Mouse (Mus musculus): ENCODE results near the gene Ssbp3. TPM values are rescaled to one million over a fixed set of nuclear protein-coding genes. Genes with fewer than 3 reads are reported as not detected.

Gene Ssbp3
- total RNA-seq, 1 experiment = 42.6 TPM

DNA sequence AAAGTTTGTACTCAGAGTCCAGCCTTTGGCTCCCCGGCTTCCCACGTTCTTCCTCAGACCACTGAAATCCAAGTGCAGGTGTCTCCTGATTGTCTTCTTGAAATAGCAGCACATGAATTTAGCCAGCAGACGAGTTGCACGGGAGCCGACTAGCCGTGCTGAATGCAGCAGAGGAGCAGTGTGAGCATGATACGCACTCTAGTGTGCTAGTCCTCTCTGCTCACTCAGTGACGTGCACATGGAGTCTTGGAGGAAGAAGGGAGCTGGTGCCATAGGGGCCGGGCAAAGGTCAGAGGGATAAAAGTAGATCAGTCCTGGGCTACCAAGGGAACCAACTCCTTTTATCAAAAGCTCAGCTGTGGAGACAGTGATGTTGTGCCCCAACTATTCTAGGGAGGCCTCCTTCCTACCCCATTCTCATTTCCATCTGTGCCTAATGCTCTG lies 103.3 kb downstream of the Ssbp3 start:
- H3K36me3 ChIP-seq (ENCODE audit: control insufficient read depth, insufficient read depth, low read length, poor library complexity, severe bottlenecking) = peaks cover 3% of the 10 kb centered on the region; the same call in 1 of the 2 replicates
- in situ Hi-C loops (cut with MboI; ENCODE audit: low sequenced_read_pairs in 2 of 2, unreplicated experiment in 2 of 2) = no loop called here
- H3K9me3 ChIP-seq (ENCODE audit: control insufficient read depth, insufficient read depth, low read depth, low read length) = no peaks in the 10 kb centered on the region
- H3K9ac ChIP-seq (ENCODE audit: insufficient read depth, low read depth, low read length, poor library complexity, severe bottlenecking) = no peak overlapping the region
- no peak overlapping the region for H3K4me3 ChIP-seq (ENCODE audit: insufficient read depth in 1 of 2, low read depth in 1 of 2, low read length in 2 of 2, poor library complexity in 1 of 2, severe bottlenecking in 1 of 2)
- H3K27ac ChIP-seq (ENCODE audit: insufficient read depth, low read depth, low read length, poor library complexity, severe bottlenecking) = no peak overlapping the region
- no peak for DNase-seq (ENCODE audit: low read depth, low spot score)
- no peaks in the 10 kb centered on the region for H3K4me1 ChIP-seq (ENCODE audit: control insufficient read depth in 2 of 2, insufficient read depth in 2 of 2, low read length in 2 of 2, poor library complexity in 1 of 2)
- TF ChIP-seq MAFK (IDR thresholded peaks at IDR 0.05; ENCODE audit: insufficient read depth, low read depth, low read length) (no peak), HCFC1 (IDR thresholded peaks at IDR 0.05; ENCODE audit: borderline replicate concordance, insufficient read depth, low read length) (no peak), ZNF384 (IDR thresholded peaks at IDR 0.05; ENCODE audit: low read depth, low read length) (no peak), CHD2 (IDR thresholded peaks at IDR 0.05; ENCODE audit: low read depth, low read length) (no peak)

DNA sequence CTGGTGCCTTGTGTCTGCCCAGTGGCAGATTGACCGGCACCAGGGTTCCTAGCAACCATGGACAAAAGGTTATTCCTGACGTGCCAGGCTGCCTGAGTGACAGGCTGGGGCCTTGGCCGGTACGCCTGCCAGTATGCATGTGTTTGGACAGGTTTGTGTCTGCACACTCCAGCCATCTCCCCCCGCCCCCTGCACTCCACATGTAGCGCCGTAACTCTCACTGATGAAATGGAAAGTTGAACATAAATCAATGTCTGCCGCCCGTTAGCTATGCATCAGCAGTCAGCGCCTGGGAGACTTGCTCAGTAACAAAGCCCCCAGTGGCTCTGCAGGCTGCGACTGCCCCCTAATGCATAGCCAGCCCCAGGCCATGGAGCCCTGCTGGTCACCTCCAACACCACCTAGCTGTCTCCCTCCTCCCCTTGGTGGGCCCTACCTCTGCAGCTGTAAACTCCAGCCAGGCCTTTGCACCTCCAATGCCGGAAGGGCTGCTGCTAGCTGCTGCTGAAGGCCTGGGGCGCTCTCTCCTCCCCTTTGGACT lies 105.5 kb downstream of the Ssbp3 start:
- DNase-seq (ENCODE audit: low read depth, low spot score) = no peak
- Histone ChIP-seq H3K36me3 (ENCODE audit: control insufficient read depth, insufficient read depth, low read length, poor library complexity, severe bottlenecking) (no peaks in the 10 kb centered on the region; the same call in 1 of the 2 replicates), H3K4me3 (ENCODE audit: insufficient read depth in 1 of 2, low read depth in 1 of 2, low read length in 2 of 2, poor library complexity in 1 of 2, severe bottlenecking in 1 of 2) (no peak overlapping the region), H3K9ac (ENCODE audit: insufficient read depth, low read depth, low read length, poor library complexity, severe bottlenecking) (no peak overlapping the region), H3K4me1 (ENCODE audit: control insufficient read depth in 2 of 2, insufficient read depth in 2 of 2, low read length in 2 of 2, poor library complexity in 1 of 2) (peaks cover 0 to 2% of the 10 kb centered on the region in 2 experiments; a peak in 2 of 4 replicates), H3K9me3 (ENCODE audit: control insufficient read depth, insufficient read depth, low read depth, low read length) (no peaks in the 10 kb centered on the region), H3K27ac (ENCODE audit: insufficient read depth, low read depth, low read length, poor library complexity, severe bottlenecking) (no peak overlapping the region)
- no peak for TF ChIP-seq MAFK (IDR thresholded peaks at IDR 0.05; ENCODE audit: insufficient read depth, low read depth, low read length)
- in situ Hi-C loops (cut with MboI; ENCODE audit: low sequenced_read_pairs in 2 of 2, unreplicated experiment in 2 of 2) = no loop called here

DNA sequence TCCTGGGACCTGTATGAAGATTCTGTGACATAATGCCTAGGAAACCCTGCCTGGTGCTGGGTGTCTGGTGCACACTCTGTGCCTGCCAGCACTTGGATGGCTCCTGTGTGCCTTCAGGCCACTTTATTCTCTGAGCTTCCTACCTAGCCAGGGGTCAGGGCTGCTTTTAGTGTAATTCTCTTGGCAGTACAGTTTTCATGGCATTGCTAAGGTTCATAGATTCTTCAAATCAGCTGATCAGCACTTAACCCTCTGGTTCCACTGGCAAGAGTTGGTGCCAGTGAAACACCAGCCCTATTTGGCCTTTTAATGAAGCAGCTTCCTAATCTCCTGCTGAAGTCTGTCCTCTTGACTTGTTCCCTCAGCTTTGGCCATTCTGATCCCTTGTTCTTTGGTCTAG lies 106.8 kb downstream of the Ssbp3 start:
- in situ Hi-C loops (cut with MboI; ENCODE audit: low sequenced_read_pairs in 2 of 2, unreplicated experiment in 2 of 2) = no loop called here
- Histone ChIP-seq H3K36me3 (ENCODE audit: control insufficient read depth, insufficient read depth, low read length, poor library complexity, severe bottlenecking) (no peaks in the 10 kb centered on the region; the same call in 1 of the 2 replicates), H3K4me1 (ENCODE audit: control insufficient read depth in 2 of 2, insufficient read depth in 2 of 2, low read length in 2 of 2, poor library complexity in 1 of 2) (peaks cover 0 to 2% of the 10 kb centered on the region in 2 experiments; a peak in 2 of 4 replicates), H3K9me3 (ENCODE audit: control insufficient read depth, insufficient read depth, low read depth, low read length) (no peaks in the 10 kb centered on the region), H3K4me3 (ENCODE audit: insufficient read depth in 1 of 2, low read depth in 1 of 2, low read length in 2 of 2, poor library complexity in 1 of 2, severe bottlenecking in 1 of 2) (no peak overlapping the region), H3K27ac (ENCODE audit: insufficient read depth, low read depth, low read length, poor library complexity, severe bottlenecking) (no peak overlapping the region), H3K9ac (ENCODE audit: insufficient read depth, low read depth, low read length, poor library complexity, severe bottlenecking) (no peak overlapping the region)
- TF ChIP-seq ZC3H11A (IDR thresholded peaks at IDR 0.05; ENCODE audit: borderline replicate concordance, low read depth, low read length) (no peak), CHD2 (IDR thresholded peaks at IDR 0.05; ENCODE audit: low read depth, low read length) (no peak), HCFC1 (IDR thresholded peaks at IDR 0.05; ENCODE audit: borderline replicate concordance, insufficient read depth, low read length) (no peak), ZNF384 (IDR thresholded peaks at IDR 0.05; ENCODE audit: low read depth, low read length) (no peak), MAFK (IDR thresholded peaks at IDR 0.05; ENCODE audit: insufficient read depth, low read depth, low read length) (no peak)
- no peak for DNase-seq (ENCODE audit: low read depth, low spot score)

DNA sequence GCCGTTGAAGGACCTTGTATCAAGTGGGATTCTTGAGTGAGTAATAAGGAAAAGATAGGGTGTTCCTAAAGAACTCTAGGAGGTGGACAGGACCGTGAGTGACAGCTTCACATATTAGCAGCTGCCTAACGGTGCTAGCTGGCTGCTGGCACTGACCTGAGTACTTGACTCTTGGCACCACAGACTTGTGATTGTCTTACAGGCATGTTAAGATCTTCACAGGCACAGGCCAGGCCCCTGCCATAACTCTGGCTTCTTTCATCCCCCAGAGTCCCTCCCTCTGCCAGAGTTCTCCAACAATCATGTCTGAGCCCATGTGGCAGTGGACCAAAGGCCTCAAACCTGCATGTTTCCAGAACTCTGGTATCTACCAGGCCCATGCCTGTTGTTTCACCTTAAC lies 108.0 kb downstream of the Ssbp3 start:
- Histone ChIP-seq H3K9ac (ENCODE audit: insufficient read depth, low read depth, low read length, poor library complexity, severe bottlenecking) (no peak overlapping the region), H3K9me3 (ENCODE audit: control insufficient read depth, insufficient read depth, low read depth, low read length) (no peaks in the 10 kb centered on the region), H3K4me1 (ENCODE audit: control insufficient read depth in 2 of 2, insufficient read depth in 2 of 2, low read length in 2 of 2, poor library complexity in 1 of 2) (peaks cover 0 to 6% of the 10 kb centered on the region in 2 experiments; a peak in 2 of 4 replicates), H3K27ac (ENCODE audit: insufficient read depth, low read depth, low read length, poor library complexity, severe bottlenecking) (no peak overlapping the region), H3K36me3 (ENCODE audit: control insufficient read depth, insufficient read depth, low read length, poor library complexity, severe bottlenecking) (no peaks in the 10 kb centered on the region; the same call in 1 of the 2 replicates), H3K4me3 (ENCODE audit: insufficient read depth in 1 of 2, low read depth in 1 of 2, low read length in 2 of 2, poor library complexity in 1 of 2, severe bottlenecking in 1 of 2) (no peak overlapping the region)
- in situ Hi-C loops (cut with MboI; ENCODE audit: low sequenced_read_pairs in 2 of 2, unreplicated experiment in 2 of 2) = no loop called here
- TF ChIP-seq CHD2 (IDR thresholded peaks at IDR 0.05; ENCODE audit: low read depth, low read length) = no peak
- no peak for TF ChIP-seq HCFC1 (IDR thresholded peaks at IDR 0.05; ENCODE audit: borderline replicate concordance, insufficient read depth, low read length)
- DNase-seq (ENCODE audit: low read depth, low spot score) = no peak

GRCm38 (mm10) chr4:107019027-107019426 lies 108.5 kb downstream of the Ssbp3 start:
- no peaks in the 10 kb centered on the region; the same call in 1 of the 2 replicates for H3K36me3 ChIP-seq (ENCODE audit: control insufficient read depth, insufficient read depth, low read length, poor library complexity, severe bottlenecking)
- H3K27ac ChIP-seq (ENCODE audit: insufficient read depth, low read depth, low read length, poor library complexity, severe bottlenecking) = no peak overlapping the region
- in situ Hi-C loops (cut with MboI; ENCODE audit: low sequenced_read_pairs in 2 of 2, unreplicated experiment in 2 of 2) = no loop called here

More at GRCm38 (mm10) chr4:107019027-107019426, 108.5 kb downstream of the Ssbp3 start:
- H3K9ac ChIP-seq (ENCODE audit: insufficient read depth, low read depth, low read length, poor library complexity, severe bottlenecking) = no peak overlapping the region
- no peaks in the 10 kb centered on the region for H3K9me3 ChIP-seq (ENCODE audit: control insufficient read depth, insufficient read depth, low read depth, low read length)
- no peak overlapping the region for H3K4me3 ChIP-seq (ENCODE audit: insufficient read depth in 1 of 2, low read depth in 1 of 2, low read length in 2 of 2, poor library complexity in 1 of 2, severe bottlenecking in 1 of 2)
- no peak for DNase-seq (ENCODE audit: low read depth, low spot score)
- peaks cover 0 to 6% of the 10 kb centered on the region in 2 experiments; a peak in 2 of 4 replicates for H3K4me1 ChIP-seq (ENCODE audit: control insufficient read depth in 2 of 2, insufficient read depth in 2 of 2, low read length in 2 of 2, poor library complexity in 1 of 2)
- TF ChIP-seq ZC3H11A (IDR thresholded peaks at IDR 0.05; ENCODE audit: borderline replicate concordance, low read depth, low read length) = no peak
- TF ChIP-seq CHD2 (IDR thresholded peaks at IDR 0.05; ENCODE audit: low read depth, low read length) = no peak
- no peak for TF ChIP-seq HCFC1 (IDR thresholded peaks at IDR 0.05; ENCODE audit: borderline replicate concordance, insufficient read depth, low read length)
- TF ChIP-seq MAFK (IDR thresholded peaks at IDR 0.05; ENCODE audit: insufficient read depth, low read depth, low read length) = no peak
- TF ChIP-seq ZNF384 (IDR thresholded peaks at IDR 0.05; ENCODE audit: low read depth, low read length) = no peak

Data from ES-E14 (cell line).